Mouse (Mus musculus): ENCODE data around the gene Ttll5. TPM values are rescaled to one million over a fixed set of nuclear protein-coding genes. Genes with fewer than 3 reads are reported as not detected.

Gene Ttll5
- polyA plus RNA-seq, 1 experiment from 2014 or later: 16.7 TPM

DNA sequence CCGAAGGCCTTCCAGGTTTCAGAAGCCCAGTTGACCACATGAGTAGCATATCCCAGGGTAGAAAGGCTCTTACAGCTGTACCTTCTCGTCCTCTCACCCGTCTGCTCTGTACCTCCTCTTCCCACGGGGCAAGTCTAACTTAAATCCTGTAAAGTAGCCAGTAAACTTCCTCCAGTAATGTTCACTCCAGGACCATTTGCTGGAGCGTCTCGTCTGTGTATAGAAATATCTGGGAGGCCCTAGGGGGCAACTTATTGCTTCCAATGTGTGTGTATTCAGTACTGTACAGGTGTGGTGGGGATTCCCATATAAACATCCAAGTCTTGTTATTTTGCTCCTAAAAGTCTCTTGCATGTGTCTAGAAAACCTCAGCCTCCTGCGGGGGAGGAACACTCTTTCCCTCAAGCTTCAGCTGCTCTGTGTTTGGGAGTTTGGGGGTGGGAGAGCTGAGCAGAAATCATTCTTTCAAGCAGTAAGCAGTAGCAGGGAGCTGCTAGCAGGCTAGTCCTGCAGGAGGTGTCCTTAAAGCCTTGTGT is 176.7 kb downstream of the Ttll5 start:
- ATAC-seq (ENCODE audit: low FRiP score, low read depth): no peak
- Histone ChIP-seq H3K36me3 (no peaks in the 10 kb centered on the region), H3K4me2 (replicated peaks) (no peak overlapping the region), H3K4me1 (peaks cover 14% of the 10 kb centered on the region), H3K9me3 (no peaks in the 10 kb centered on the region), H3K4me3 (no peak overlapping the region), H3K27me3 (no peaks in the 10 kb centered on the region), H3K27ac (replicated peaks) (no peak overlapping the region), H3K9ac (replicated peaks) (no peak overlapping the region)
- WGBS: 77% methylated on average over 7 of the region's 7 CpGs

DNA sequence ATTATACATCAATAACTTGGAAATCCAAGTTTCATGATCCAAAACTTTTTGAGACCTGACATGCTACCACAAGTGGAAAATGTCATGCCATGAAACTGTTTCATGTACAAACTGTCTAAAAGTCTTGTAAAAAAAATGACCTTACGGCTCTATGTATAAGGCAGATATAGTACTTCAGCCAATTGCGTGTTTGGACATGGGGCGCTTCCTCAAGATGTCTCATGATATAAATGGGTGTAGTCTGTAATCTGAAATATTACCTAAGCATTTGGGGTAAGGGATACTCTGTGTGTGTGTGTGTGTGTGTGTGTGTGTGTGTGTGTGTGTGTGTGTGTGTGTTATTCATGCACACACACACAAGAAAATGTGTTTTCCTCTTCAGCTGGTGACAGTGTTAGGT is 180.2 kb downstream of the Ttll5 start:
- Histone ChIP-seq H3K4me2 (replicated peaks) (no peak overlapping the region), H3K27ac (replicated peaks) (no peak overlapping the region), H3K27me3 (no peaks in the 10 kb centered on the region), H3K4me3 (no peak overlapping the region), H3K4me1 (peaks cover 14% of the 10 kb centered on the region), H3K9ac (replicated peaks) (no peak overlapping the region), H3K36me3 (no peaks in the 10 kb centered on the region), H3K9me3 (no peaks in the 10 kb centered on the region)
- no peak for ATAC-seq (ENCODE audit: low FRiP score, low read depth)
- WGBS: 96% methylated on average over 3 of the region's 3 CpGs

DNA sequence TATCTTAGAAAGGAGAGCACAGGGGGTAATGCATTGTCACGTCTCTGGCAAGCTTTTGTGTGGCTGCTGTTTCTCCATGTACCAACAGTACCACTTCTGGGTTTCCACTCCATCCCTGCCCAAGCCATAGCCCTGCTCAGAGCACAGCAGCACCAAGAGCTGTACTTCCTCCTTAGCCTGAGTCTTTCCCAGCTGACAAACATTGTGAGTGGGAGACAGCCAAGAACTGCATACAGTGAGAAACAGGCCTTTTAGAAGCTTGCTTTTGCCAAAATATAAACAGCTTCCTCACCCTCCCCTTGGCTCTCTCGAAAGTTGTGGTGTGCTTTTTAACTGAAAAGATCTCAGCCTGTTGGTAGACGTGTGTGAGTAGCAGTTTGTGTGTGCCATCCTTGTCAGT is 182.9 kb downstream of the Ttll5 start:
- WGBS: 71% methylated on average over 3 of the region's 3 CpGs
- H3K9me3 ChIP-seq: no peaks in the 10 kb centered on the region
- no peak overlapping the region for H3K27ac ChIP-seq (replicated peaks)
- no peak overlapping the region for H3K4me3 ChIP-seq
- H3K36me3 ChIP-seq: no peaks in the 10 kb centered on the region
- H3K27me3 ChIP-seq: no peaks in the 10 kb centered on the region
- no peak for ATAC-seq (ENCODE audit: low FRiP score, low read depth)
- no peaks in the 10 kb centered on the region for H3K4me1 ChIP-seq
- H3K4me2 ChIP-seq (replicated peaks): no peak overlapping the region
- H3K9ac ChIP-seq (replicated peaks): no peak overlapping the region

DNA sequence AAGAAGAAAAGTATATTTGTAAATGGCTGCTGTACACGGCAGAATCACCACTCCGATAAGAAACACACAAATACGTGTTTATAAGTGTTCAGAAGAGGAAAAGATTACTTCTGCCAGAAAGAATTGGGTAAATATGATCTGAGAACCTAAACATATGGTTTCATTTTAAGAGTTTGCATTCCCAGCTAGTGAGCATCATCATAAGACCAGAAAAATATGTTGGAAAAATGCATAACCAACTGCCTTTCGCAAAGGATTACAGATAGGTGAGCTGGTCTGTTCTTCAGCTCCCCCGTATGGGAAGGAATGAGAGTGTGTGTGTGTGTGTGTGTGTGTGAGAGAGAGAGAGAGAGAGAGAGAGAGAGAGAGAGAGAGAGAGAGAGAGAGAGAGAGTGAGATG is 186.2 kb downstream of the Ttll5 start:
- 81% methylated on average over 5 of the region's 5 CpGs for WGBS
- no peaks in the 10 kb centered on the region for H3K27me3 ChIP-seq
- H3K36me3 ChIP-seq: no peaks in the 10 kb centered on the region
- ATAC-seq (ENCODE audit: low FRiP score, low read depth): no peak
- H3K9me3 ChIP-seq: no peaks in the 10 kb centered on the region
- no peak overlapping the region for H3K27ac ChIP-seq (replicated peaks)
- no peak overlapping the region for H3K4me3 ChIP-seq
- H3K4me1 ChIP-seq: no peaks in the 10 kb centered on the region
- no peak overlapping the region for H3K4me2 ChIP-seq (replicated peaks)
- no peak overlapping the region for H3K9ac ChIP-seq (replicated peaks)

DNA sequence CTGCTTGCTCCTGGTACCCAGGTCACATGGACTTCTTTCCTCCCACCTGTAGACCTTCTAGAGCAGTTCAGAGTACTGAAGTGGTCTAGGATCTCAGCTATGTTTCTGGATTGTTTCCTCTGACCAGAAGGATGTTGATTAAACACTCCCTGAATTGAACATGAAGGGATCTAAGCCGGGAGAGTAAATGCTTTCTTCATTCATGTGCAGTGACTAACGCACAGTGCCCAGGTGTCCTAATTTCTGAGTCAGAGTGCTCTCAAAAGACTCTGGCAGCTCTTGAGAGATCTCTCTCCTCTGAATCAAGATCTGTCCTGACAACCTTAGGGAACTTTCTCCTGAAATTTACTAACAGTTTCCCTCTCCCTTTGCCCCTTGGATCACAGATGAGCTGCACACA is 187.7 kb downstream of the Ttll5 start:
- Histone ChIP-seq H3K4me2 (replicated peaks) (no peak overlapping the region), H3K9me3 (no peaks in the 10 kb centered on the region), H3K4me1 (no peaks in the 10 kb centered on the region), H3K27me3 (no peaks in the 10 kb centered on the region), H3K27ac (replicated peaks) (no peak overlapping the region), H3K4me3 (no peak overlapping the region), H3K36me3 (no peaks in the 10 kb centered on the region), H3K9ac (replicated peaks) (no peak overlapping the region)
- ATAC-seq (ENCODE audit: low FRiP score, low read depth): no peak
- 88% methylated on average over 2 of the region's 2 CpGs for WGBS

DNA sequence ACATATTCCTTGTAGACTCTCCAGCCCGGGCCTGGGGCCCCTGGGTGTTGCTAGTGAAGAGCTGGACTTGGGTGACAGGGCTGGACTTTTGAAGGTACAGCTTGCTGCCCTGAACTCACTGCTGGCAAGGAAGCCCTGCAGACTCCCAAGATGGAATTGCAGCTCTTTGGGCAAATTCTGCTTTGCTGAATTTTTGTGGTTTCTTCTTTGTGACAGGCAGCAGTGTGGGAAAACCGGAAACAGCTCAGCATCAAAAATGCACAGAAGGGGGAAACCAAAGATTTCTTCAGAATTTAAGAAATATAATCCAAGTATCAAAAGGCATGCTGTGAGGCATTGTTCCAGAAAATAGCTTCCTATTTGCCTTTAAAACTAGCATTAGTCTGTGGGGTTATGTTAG is 189.7 kb downstream of the Ttll5 start:
- WGBS: 94% methylated on average over 2 of the region's 2 CpGs
- no peak overlapping the region for H3K4me2 ChIP-seq (replicated peaks)
- no peak overlapping the region for H3K9ac ChIP-seq (replicated peaks)
- no peaks in the 10 kb centered on the region for H3K4me1 ChIP-seq
- H3K9me3 ChIP-seq: no peaks in the 10 kb centered on the region
- H3K36me3 ChIP-seq: no peaks in the 10 kb centered on the region
- H3K4me3 ChIP-seq: no peak overlapping the region
- no peak overlapping the region for H3K27ac ChIP-seq (replicated peaks)
- no peaks in the 10 kb centered on the region for H3K27me3 ChIP-seq
- ATAC-seq (ENCODE audit: low FRiP score, low read depth): no peak

DNA sequence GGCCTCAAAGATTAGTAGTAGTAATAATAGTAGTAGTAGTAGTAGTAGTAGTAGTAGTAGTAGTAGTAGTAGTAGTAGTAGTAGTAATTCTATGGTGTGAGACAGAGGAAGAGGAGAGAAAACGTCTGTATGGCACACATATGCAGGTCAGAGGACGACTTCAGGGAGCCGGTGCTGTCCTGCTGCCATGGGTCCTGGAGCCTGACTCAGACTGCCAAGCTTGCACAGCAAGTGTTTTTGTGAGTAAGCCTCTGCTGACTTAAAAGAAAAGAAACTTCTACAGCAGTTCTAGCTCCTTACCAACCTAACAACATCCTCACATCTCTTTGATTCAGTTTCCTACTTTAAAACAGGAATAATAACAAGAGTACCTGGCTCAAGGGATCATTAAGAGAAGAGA is 190.2 kb downstream of the Ttll5 start:
- Histone ChIP-seq H3K9ac (replicated peaks) (no peak overlapping the region), H3K4me2 (replicated peaks) (no peak overlapping the region), H3K4me3 (no peak overlapping the region), H3K27me3 (no peaks in the 10 kb centered on the region), H3K4me1 (no peaks in the 10 kb centered on the region), H3K27ac (replicated peaks) (no peak overlapping the region), H3K9me3 (no peaks in the 10 kb centered on the region), H3K36me3 (no peaks in the 10 kb centered on the region)
- no peak for ATAC-seq (ENCODE audit: low FRiP score, low read depth)
- WGBS: 92% methylated on average over 3 of the region's 3 CpGs

DNA sequence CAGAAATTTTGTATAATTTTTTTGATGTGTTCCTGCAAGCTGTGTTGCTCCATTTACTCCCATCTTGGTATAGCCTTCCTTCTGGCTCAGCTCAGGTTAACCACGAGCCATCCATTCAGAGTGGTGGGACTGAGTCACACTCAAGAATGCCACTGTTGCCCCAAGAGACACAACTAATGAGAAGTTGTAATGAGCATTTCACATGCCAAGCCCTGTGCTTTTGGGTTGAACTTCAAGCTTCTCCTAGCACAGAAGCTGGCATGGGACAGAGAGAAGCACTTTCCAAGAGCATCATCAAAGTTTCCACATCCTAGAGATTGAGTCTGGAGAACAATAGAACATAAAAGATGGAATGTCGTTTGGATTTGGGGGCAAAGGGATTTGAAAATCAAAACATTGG is 190.7 kb downstream of the Ttll5 start:
- 89% methylated on average over 2 of the region's 2 CpGs for WGBS
- Histone ChIP-seq H3K36me3 (no peaks in the 10 kb centered on the region), H3K27ac (replicated peaks) (no peak overlapping the region), H3K9ac (replicated peaks) (no peak overlapping the region), H3K4me1 (no peaks in the 10 kb centered on the region), H3K9me3 (no peaks in the 10 kb centered on the region), H3K4me2 (replicated peaks) (no peak overlapping the region), H3K27me3 (no peaks in the 10 kb centered on the region), H3K4me3 (no peak overlapping the region)
- ATAC-seq (ENCODE audit: low FRiP score, low read depth): no peak

DNA sequence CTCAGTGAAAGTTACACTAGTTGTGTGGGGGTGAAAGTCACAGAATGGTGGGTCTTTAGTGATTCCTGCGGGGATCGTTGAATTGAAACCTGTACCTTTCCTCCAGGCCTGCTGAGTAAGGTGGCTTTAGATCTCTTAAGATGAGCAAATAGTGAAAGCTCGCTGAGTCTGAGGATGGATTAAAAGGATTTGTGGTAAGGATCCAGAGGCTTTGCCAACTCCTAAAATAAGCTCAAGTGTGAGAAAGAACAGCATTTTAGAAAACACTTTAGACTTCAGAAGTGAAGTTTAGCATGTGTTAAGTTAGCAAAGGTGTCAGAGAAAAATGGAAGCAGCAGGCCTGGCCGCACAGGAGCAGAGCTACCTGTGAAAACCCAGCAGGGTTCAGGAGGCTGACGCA is 192.9 kb downstream of the Ttll5 start:
- ATAC-seq (ENCODE audit: low FRiP score, low read depth): no peak
- H3K4me2 ChIP-seq (replicated peaks): no peak overlapping the region
- 73% methylated on average over 5 of the region's 5 CpGs for WGBS

DNA sequence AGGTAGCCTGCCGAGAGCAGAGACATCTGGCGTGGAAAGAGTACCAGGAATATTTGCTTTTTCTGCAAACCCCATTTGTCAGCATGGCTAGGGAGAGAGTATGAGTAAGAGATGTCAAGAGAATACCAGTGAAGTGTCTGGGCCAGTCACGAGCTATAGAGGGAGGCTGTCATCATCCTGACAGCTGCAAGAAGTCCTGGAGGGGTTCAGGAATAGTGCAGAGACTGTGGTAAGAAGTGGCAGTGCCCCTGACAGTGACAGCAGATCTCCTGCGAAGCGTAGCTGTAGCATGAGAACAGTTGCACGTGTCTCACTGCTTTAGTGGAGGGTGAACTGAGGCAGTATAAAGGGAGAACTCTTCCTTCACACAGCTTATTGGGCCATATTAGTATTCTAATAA is 197.1 kb downstream of the Ttll5 start:
- Histone ChIP-seq H3K27me3 (no peaks in the 10 kb centered on the region), H3K9me3 (no peaks in the 10 kb centered on the region), H3K4me1 (peaks cover 3% of the 10 kb centered on the region; the same call in 1 of the 2 replicates), H3K27ac (replicated peaks) (no peak overlapping the region), H3K4me3 (no peak overlapping the region), H3K4me2 (replicated peaks) (no peak overlapping the region), H3K36me3 (0 out of 2 replicates have a peak, but pooled peaks cover 6% of the 10 kb centered on the region), H3K9ac (replicated peaks) (no peak overlapping the region)
- 79% methylated on average over 6 of the region's 6 CpGs for WGBS
- ATAC-seq (ENCODE audit: low FRiP score, low read depth): no peak

More for the DNA sequence above, 192.9 kb downstream of the Ttll5 start:
- Histone ChIP-seq H3K4me3 (no peak overlapping the region), H3K9ac (replicated peaks) (no peak overlapping the region), H3K4me1 (no peaks in the 10 kb centered on the region), H3K9me3 (no peaks in the 10 kb centered on the region), H3K27me3 (no peaks in the 10 kb centered on the region), H3K27ac (replicated peaks) (no peak overlapping the region), H3K36me3 (no peaks in the 10 kb centered on the region)

DNA sequence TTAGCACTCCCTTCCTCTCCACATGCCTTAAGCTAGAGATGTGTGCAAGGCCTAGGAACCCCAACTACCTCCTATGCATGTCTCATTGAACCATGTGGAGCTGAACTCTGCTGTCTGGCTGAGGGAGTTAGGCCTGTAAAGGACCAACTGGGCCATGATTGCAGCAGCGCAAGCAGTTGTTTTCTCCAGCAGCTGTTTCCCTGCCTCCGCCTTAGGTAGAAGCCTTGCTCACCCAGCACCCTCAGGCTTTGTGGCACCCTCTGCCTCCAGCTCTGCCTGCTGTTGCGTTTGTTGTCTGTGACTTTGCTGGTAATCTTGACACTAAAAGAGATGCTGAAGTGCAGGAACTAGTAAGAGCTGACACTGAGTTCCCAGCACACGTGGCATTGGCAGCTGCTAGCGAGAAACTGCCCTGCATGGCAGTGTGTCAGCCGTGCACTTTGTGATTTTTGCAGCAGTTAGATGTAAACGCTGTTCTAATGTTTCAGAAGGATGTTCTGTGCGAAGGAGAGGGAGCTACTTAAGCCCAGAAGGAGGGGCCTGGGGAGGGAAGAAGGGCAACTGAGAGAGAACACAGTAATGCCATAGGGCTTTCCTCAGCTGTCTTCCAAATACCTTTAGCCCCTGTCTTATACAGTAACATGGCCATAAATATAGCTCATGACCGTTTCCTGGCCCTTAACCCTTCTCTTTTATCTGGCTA is 198.0 kb downstream of the Ttll5 start:
- ATAC-seq (ENCODE audit: low FRiP score, low read depth): no peak
- H3K4me2 ChIP-seq (replicated peaks): no peak overlapping the region
- 86% methylated on average over 9 of the region's 9 CpGs for WGBS
- no peak overlapping the region for H3K27ac ChIP-seq (replicated peaks)
- no peaks in the 10 kb centered on the region for H3K27me3 ChIP-seq
- H3K36me3 ChIP-seq: 0 out of 2 replicates have a peak, but pooled peaks cover 6% of the 10 kb centered on the region
- H3K4me3 ChIP-seq: no peak overlapping the region
- H3K9me3 ChIP-seq: no peaks in the 10 kb centered on the region
- H3K4me1 ChIP-seq: peaks cover 3% of the 10 kb centered on the region; the same call in 1 of the 2 replicates
- no peak overlapping the region for H3K9ac ChIP-seq (replicated peaks)

DNA sequence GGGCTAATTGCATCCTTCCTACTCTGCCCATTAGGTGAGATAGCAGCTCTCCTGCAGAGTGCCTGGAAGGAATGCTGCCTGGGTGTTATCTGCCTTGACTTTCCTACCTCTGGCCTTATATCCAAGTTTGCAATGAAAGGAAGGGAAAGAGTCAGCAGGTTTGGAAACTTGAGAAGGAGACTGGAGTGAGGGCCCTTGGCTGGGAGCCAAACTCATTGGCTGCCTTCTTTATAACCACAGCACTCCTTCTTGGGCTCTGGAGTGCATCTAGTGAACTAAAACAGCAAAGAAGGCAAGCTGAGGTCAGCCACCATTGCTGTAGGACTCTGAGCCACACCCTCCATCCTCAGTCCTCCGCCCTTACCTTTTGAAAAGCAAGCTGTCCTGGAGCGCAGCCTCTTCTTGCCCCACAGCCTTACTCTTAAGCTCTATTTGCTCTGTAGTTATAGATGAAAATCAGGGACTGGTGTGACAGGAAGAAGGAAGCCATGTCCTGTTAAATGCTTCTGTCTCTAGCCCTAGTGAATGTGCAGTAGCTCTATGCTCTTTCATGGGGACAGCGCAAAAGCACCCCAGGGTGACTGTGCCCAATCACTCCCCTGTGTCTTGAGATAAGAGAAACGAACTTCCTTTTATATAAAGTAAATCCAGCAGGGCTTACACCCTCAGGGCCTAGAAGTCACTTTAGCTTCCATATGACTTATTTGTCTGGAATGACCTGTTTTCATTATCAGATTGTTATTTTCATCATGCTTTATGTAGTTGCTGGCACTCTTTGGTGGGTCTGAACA is 198.8 kb downstream of the Ttll5 start:
- Histone ChIP-seq H3K36me3 (0 out of 2 replicates have a peak, but pooled peaks cover 6% of the 10 kb centered on the region), H3K4me3 (no peak overlapping the region), H3K27me3 (no peaks in the 10 kb centered on the region), H3K4me2 (replicated peaks) (no peak overlapping the region), H3K27ac (replicated peaks) (no peak overlapping the region), H3K9me3 (no peaks in the 10 kb centered on the region), H3K4me1 (peaks cover 3% of the 10 kb centered on the region; the same call in 1 of the 2 replicates), H3K9ac (replicated peaks) (no peak overlapping the region)
- ATAC-seq (ENCODE audit: low FRiP score, low read depth): no peak
- 85% methylated on average over 4 of the region's 4 CpGs for WGBS
